Mouse (Mus musculus) kidney, adult 8-10 months (tissue): Measurements from ENCODE around the gene Gm13090.
A peak's percentile ranks its signal among the peaks of the same experiment; 100 is the strongest.

Source experiments
- DNase-seq, 2 experiments: peaks; one replicate each; pipeline ENCODE4 v3.0.0; 2022

Gm13090 gene

DNA sequence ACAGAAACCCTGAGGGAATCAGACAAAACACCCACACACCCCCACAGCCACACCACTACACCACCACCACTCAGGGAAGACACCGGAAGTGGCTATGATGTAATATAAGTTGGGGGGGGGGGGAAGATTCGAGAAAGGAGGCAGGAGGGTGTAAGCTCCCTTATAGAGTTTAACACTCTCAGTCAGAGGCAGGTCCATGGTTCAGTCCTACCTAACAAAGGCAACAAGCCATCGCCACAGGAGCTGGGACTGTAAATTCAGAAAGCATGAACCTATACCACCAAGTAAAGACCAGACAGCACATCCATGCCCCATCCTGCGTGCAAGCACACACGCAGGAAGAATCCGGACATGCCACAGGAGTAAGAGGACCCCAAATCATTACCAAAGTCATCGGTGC lies at the start of gene Gm13090:
Gene Gm13090, plus strand, starts transcription at position 301 of the 400 bp plus-strand sequence.
- no peak for DNase-seq

DNA sequence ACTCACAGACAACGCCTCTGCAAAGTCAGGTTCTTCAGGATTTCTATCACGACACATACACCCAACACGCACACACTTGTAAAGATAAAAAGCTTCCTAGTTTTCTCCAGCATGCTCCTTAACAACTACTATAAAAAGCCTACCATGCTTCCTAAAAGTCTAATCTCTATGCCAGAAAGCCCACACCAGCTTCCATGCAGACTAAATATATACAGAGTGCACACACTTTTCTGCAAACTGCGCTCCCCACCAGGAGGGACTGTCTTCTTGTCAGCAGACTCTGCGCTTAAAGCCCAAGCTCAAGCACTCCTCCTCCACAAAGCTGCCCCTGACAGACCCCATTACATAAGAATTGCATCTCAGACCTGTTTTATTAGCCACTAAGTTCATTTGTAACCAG lies 47.9 kb upstream of the Gm13090 start:
- no peak for DNase-seq

- DNase-seq: peak; percentile 28 to 30
Observed at GRCm38 (mm10) chr4:151043281-151043680, 46.1 kb upstream of the Gm13090 start.

GRCm38 (mm10) chr4:151044037-151044943 lies 45.1 kb upstream of the Gm13090 start, which contains the start of gene Per3:
Gene Per3 (minus strand): TSS chr4:151044665.
- peak; percentile 98 to 99 for DNase-seq

GRCm38 (mm10) chr4:151044944-151045570 lies 44.3 kb upstream of the Gm13090 start:
- no peak for DNase-seq

DNA sequence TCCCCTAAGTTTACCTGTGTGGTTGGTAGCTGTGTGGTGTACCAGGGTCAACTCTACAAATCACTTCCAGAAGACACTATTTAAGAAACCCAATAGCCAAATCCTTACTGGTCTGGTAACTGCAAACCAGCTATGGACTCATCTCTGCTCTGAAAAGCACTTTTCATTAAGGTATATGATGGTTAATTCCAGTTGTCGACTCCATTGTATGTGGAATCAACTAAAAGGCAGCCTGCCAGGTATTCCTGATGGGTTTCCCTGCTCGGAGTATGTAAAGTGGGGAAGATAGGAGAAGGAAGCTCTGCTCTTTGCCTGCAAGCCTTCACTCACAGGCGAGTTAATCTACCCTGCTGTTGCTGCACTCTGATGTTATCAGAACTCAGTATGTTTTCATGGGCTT lies 42.8 kb upstream of the Gm13090 start:
- DNase-seq: no peak

GRCm38 (mm10) chr4:151051162-151051561 lies 38.2 kb upstream of the Gm13090 start:
- no peak for DNase-seq

DNA sequence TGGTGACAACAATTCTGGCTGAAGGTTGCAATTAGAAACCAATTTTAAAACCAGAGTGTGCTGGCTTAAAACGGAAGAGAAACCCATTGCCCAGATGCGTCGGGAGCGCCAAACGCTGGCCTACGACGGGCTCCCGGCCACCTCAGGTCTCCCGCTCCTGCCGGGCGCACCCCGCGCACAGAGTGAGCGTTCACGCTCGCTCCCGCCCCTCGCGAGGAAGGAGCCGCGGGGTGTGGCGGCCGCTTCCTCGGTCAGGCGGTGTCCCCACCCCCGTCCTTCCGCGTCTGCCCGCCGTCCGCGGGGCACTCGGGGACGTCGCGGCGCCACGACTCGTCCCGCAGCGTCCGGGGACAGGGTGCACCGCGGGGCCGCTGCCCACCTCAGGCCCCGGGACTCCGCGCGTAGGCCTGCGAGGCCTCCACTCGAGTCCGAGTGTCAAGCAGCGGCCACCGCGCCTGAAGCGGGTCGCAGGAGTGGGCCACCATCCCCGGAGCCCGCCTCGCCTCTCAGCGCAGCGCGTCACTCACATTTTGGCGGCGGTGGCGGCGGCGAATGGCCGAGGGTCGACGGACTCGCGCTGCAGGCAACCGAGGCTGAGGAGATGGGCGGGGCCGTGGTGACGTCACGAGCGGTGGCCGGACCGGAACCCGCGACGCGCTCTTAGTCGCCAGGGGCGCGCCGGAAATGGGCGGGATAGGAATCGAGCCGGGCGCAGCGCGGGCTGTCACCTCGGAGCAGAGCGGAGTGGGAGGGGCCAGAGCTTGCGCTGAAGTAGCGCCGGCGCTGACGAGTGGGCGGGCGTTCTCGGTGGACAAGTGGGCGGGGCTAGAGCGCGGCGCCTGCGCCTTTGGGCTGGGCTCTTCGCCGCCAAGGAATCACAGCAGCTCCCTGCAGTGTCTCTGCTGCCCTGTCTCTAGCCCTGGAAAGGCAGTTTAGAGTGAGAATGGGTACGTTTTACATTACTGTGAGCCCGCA lies 31.7 kb upstream of the Gm13090 start, which contains the start of gene Vamp3:
Gene Vamp3, minus strand, starts transcription at position 617 of the 975 bp plus-strand sequence.
- DNase-seq: peak; percentile 98 to 99

- no peak for DNase-seq
Observed at GRCm38 (mm10) chr4:151058634-151059033, 30.7 kb upstream of the Gm13090 start.

- DNase-seq: no peak
Observed at GRCm38 (mm10) chr4:151059566-151059965, 29.8 kb upstream of the Gm13090 start.

DNA sequence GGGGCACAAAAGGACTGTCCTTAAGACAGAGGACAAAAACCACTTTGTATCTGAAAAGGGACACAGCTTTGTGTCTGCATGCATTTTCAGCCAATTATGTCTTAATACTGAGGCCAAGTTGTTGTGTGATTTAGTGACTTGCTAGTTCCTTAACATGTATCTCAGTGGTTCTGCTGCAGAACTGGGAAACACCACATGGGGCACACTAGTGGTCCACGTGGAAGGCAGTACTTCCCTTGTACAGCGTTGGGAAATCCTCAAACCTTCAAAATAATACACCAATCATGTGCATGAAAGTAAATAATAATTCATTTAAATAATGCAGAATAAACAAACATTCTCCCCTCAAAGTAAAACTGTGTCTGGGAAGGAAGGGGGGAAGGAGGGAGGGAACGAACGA lies 20.6 kb upstream of the Gm13090 start:
- DNase-seq: no peak

DNA sequence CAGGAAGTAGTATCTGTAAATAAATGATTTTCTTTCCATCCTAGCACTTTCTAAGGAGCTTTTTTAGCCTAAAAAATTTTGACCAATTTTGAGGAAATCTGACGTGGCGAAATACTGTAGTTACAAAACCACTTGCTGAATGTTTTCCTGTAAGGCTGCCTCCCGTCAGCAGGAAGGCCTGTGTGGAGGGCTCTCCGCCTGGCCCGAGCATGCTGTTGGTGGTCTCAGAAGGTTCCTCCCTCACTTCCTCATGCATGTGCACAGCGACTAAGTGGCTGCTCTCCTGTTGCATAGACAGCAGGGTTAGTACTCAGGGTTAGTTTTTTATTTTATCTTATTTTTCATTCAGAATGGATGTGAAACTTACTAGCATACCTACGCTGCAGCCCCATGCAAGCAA lies 18.4 kb upstream of the Gm13090 start:
- DNase-seq: no peak

DNA sequence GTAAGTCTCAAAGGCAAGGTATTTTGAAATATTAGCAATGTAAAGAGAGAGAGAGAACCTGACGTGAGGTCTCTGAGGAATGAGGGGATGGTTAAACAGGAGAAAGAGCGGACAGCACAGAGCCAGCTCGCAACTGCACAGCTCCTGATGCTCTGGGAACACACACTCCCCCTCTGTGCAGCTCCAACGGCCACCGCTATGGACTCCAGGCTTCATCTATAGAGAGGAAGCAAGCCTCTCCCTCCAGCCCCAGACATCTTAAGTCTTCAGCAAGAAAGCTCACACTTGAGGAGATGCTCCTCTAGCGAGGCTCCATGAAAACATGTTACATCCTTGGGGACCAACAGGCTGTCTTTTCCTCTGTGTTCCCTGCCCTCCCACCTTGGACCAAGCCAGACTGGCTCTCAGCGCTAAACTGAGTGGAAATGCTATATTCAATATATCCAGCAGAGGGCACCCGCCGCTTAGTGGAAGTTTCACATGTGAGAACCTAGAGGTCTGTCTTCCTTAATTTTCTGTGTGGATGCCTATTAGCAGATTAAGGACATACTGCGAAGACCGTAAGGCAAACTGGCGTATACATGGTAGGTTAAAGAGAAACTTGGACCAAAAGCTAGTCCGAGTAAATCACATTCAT lies 16.1 kb upstream of the Gm13090 start:
- DNase-seq: peak; percentile 46 to 77

DNA sequence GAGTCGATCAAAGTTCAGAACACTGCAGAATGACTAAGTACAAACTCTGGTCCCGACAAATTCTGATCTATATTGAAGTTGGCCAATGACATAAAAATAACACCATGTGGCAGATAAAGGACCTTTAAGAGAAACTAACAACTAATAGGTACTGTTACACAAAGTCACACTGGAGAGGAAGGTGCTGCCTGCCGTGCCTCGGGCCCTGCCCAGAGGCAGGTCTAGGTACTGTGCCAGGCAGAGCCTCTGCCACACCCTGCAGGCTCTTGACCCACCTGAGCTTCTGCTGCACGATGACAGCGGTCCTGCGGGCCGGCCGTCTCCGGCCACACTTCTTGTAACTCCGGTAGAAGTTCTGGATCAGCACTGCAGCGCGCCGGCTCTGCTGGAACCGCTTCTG lies 14.6 kb upstream of the Gm13090 start:
- DNase-seq: no peak

DNA sequence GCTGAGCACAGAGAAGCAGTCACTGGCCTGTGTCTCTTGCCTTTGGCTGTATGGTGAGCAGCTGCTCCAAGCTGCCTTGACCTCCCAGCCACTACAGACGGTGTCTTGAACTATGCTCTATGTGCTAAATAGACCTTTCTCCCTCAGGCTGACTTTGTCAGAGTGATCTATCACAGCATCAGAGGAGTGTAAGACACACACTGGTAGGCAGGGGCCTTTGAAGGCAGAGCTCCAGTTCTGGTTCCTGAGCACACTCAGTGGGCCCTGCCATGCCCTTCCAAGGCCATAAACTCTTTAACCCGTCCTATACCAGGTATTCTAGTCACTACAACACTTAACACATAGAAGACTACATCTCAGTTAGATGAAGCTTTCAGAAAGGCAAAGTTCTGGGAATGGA lies 8.0 kb upstream of the Gm13090 start:
- no peak for DNase-seq

GRCm38 (mm10) chr4:151081977-151082376 lies 7.4 kb upstream of the Gm13090 start:
- no peak for DNase-seq

GRCm38 (mm10) chr4:151083027-151083426 lies 6.3 kb upstream of the Gm13090 start:
- no peak for DNase-seq

GRCm38 (mm10) chr4:151087358-151087757 lies 2.0 kb upstream of the Gm13090 start:
- no peak for DNase-seq

- DNase-seq: no peak
Observed at GRCm38 (mm10) chr4:151088819-151089218, 551 bp upstream of the Gm13090 start.

- DNase-seq: peak; percentile 31 to 56
Observed at GRCm38 (mm10) chr4:151095207-151095606, 5.8 kb downstream of the Gm13090 start.

DNA sequence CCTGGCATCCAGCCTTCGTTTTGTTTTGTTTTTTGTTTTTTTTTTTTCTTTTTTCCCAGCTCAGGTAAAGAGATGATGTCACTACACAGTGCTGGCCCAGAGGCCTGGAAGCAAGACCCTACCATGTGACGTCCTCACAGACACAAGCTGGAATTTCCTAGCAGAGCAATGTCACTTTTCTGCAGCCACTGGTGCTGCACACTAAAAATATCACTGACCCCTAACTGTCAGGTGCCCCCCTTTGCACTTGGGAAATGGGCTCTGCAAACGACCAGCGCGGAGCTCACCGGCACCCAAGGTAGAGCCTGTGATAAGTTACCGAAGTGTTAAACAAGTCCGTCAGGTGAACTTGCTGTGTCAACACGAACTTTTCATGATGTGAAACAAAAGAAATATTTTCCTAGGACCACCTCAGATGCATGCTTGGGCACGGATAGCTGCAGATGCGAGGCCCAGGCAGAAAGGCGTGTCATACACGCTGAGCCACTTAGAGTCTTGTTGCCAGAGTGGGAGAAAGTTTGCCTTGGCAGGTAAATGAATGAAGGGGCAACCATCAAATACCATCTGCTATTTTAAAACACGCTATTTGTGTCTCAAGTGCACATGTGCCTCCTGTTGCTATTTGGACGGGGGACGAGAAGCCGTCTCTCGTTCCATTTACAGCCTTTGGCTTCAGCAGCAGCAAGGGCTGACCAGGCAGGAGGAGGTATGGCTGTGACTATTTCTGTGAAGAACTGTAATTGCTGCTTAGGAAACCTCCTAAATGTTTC lies 7.1 kb downstream of the Gm13090 start:
- DNase-seq: no peak

DNA sequence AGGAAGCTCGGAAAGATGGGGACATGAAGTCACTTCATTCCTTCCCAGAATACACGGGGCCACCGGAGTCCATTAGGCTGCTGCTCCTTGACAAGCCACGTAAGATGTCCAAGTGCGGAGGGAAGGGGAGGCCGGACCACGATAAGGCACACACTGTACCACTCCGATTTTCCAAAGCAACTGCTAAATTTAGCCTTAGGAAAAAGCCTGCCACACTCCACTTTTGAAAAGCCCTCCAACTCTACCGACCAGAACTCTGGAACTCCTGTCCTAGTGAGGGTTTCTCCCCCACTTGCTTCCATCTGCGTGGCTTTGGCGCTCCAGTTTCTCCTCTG lies 7.7 kb downstream of the Gm13090 start:
- no peak for DNase-seq
